Comparison of ENCODE assay signal across 17 mouse cellular contexts in genomic region chr4:46856145-46856544, GRCm38 (mm10).
DNase-seq lines count a peak whose midpoint lies in the region; ATAC-seq and TF ChIP-seq lines count a peak whose summit lies in the region.
"Had no signal": no experiment of that assay in that cellular context is flagged by ENCODE, and none has a peak within 500 bp of the region (broad histone marks: within the 10 kb centered on the region; RNA-seq: fewer than 3 reads in every experiment).

No protein-coding gene starts in this region.

- H3K27ac ChIP-seq in forebrain, embryonic 11.5 days (ENCODE audit: low read depth, low read length), result no peak overlapping the region
- H3K27ac ChIP-seq in forebrain, embryonic 12.5 days, result no peak overlapping the region
- peak overlapping the region; percentile 58; the same call in 1 of the 2 replicates for H3K27ac ChIP-seq in midbrain, embryonic 14.5 days (replicated peaks; ENCODE audit: low read depth, low read length)
- no peak overlapping the region for H3K27ac ChIP-seq in midbrain, embryonic 11.5 days (ENCODE audit: low read depth, low read length)
- H3K27ac ChIP-seq in liver, embryonic 14.5 days, result peak overlapping the region; percentile 96
- H3K27ac ChIP-seq: embryonic facial prominence, embryonic 12.5 days; forebrain, embryonic 13.5 days; macrophage; stomach, postnatal 0 days had no signal

- peaks cover 4% of the 10 kb centered on the region; the same call in 1 of the 2 replicates for H3K4me1 ChIP-seq in forebrain, embryonic 11.5 days (replicated peaks; ENCODE audit: control insufficient read depth, insufficient read depth, low read length)
- peaks cover 15% of the 10 kb centered on the region for H3K4me1 ChIP-seq in forebrain, embryonic 12.5 days
- peaks cover 15% of the 10 kb centered on the region for H3K4me1 ChIP-seq in midbrain, embryonic 14.5 days (ENCODE audit: control insufficient read depth, insufficient read depth, low read length)
- no peaks in the 10 kb centered on the region; the same call in 1 of the 2 replicates for H3K4me1 ChIP-seq in midbrain, embryonic 11.5 days (ENCODE audit: control insufficient read depth, insufficient read depth, low read length)
- H3K4me1 ChIP-seq in liver, embryonic 14.5 days (replicated peaks; ENCODE audit: control insufficient read depth in 2 of 2, insufficient read depth in 2 of 2, low read length in 1 of 2), result peaks cover 30 to 31% of the 10 kb centered on the region in 2 experiments
- H3K4me1 ChIP-seq: embryonic facial prominence, embryonic 12.5 days had no signal

- H3K9me3 ChIP-seq in forebrain, embryonic 11.5 days (ENCODE audit: control insufficient read depth, low read length), result no peaks in the 10 kb centered on the region
- H3K9me3 ChIP-seq in forebrain, embryonic 12.5 days, result no peaks in the 10 kb centered on the region
- no peaks in the 10 kb centered on the region for H3K9me3 ChIP-seq in midbrain, embryonic 14.5 days (ENCODE audit: control insufficient read depth, low read length)
- H3K9me3 ChIP-seq in midbrain, embryonic 11.5 days (ENCODE audit: control insufficient read depth, low read length), result no peaks in the 10 kb centered on the region
- H3K9me3 ChIP-seq in liver, embryonic 14.5 days (ENCODE audit: control insufficient read depth, low read length), result no peaks in the 10 kb centered on the region
- H3K9me3 ChIP-seq: embryonic facial prominence, embryonic 12.5 days; forebrain, embryonic 13.5 days had no signal

- peak; percentile 41 for DNase-seq in forebrain, embryonic 11.5 days (ENCODE audit: low spot score)
- no peak for DNase-seq in midbrain, embryonic 14.5 days
- no peak for DNase-seq in midbrain, embryonic 11.5 days (ENCODE audit: low spot score, missing footprints)
- DNase-seq in liver, embryonic 14.5 days (ENCODE audit: low read depth in 3 of 3, low spot score in 3 of 3), result no peak
- DNase-seq in right cerebral cortex, adult 2 months (ENCODE audit: low spot score in 2 of 2), result no peak
- no peak for DNase-seq in kidney, postnatal 25 days
- DNase-seq: cerebellum, adult 11-12 months; heart, postnatal 36 days; kidney, adult 2 months; layer of hippocampus, postnatal 36 days; lung, adult 2 months; thymus, postnatal 36 days had no signal

- H3K4me2 ChIP-seq in forebrain, embryonic 11.5 days (ENCODE audit: low read depth, low read length, severe bottlenecking), result no peak overlapping the region
- H3K4me2 ChIP-seq in forebrain, embryonic 12.5 days, result no peak overlapping the region
- H3K4me2 ChIP-seq in midbrain, embryonic 14.5 days (ENCODE audit: low read length), result no peak overlapping the region
- no peak overlapping the region for H3K4me2 ChIP-seq in midbrain, embryonic 11.5 days
- peak overlapping the region; percentile 84 for H3K4me2 ChIP-seq in liver, embryonic 14.5 days (ENCODE audit: low read depth)
- H3K4me2 ChIP-seq: embryonic facial prominence, embryonic 12.5 days; forebrain, embryonic 13.5 days had no signal

- TF ChIP-seq CTCF in liver, embryonic 14.5 days (IDR thresholded peaks at IDR 0.05; ENCODE audit: low read depth), result no peak

- TF ChIP-seq EP300 in liver, embryonic 14.5 days (IDR thresholded peaks at IDR 0.05; ENCODE audit: low read depth), result no peak

- H3K4me3 ChIP-seq in forebrain, embryonic 11.5 days (ENCODE audit: low read depth, low read length), result no peak overlapping the region
- no peak overlapping the region for H3K4me3 ChIP-seq in forebrain, embryonic 12.5 days (replicated peaks)
- H3K4me3 ChIP-seq in midbrain, embryonic 14.5 days (replicated peaks; ENCODE audit: low read depth, low read length), result no peak overlapping the region
- no peak overlapping the region for H3K4me3 ChIP-seq in midbrain, embryonic 11.5 days (ENCODE audit: low read depth, low read length)
- peak overlapping the region; percentile 92 for H3K4me3 ChIP-seq in liver, embryonic 14.5 days (ENCODE audit: insufficient read depth in 1 of 2, low read depth in 2 of 2, low read length in 2 of 2)
- H3K4me3 ChIP-seq: embryonic facial prominence, embryonic 12.5 days; forebrain, embryonic 13.5 days had no signal

- peaks cover 3% of the 10 kb centered on the region; the same call in 1 of the 2 replicates for H3K27me3 ChIP-seq in forebrain, embryonic 11.5 days (ENCODE audit: control insufficient read depth, insufficient read depth, low read length)
- H3K27me3 ChIP-seq in forebrain, embryonic 12.5 days, result peaks cover 69% of the 10 kb centered on the region
- H3K27me3 ChIP-seq in midbrain, embryonic 14.5 days (ENCODE audit: control insufficient read depth, insufficient read depth, low read length), result no peaks in the 10 kb centered on the region
- H3K27me3 ChIP-seq in midbrain, embryonic 11.5 days (ENCODE audit: control insufficient read depth, insufficient read depth, low read length), result no peaks in the 10 kb centered on the region
- H3K27me3 ChIP-seq in liver, embryonic 14.5 days (ENCODE audit: control insufficient read depth, insufficient read depth, low read length), result no peaks in the 10 kb centered on the region
- H3K27me3 ChIP-seq: embryonic facial prominence, embryonic 12.5 days had no signal

- no peaks in the 10 kb centered on the region for H3K36me3 ChIP-seq in forebrain, embryonic 11.5 days (ENCODE audit: control insufficient read depth, insufficient read depth, low read length)
- H3K36me3 ChIP-seq in forebrain, embryonic 12.5 days (replicated peaks), result no peaks in the 10 kb centered on the region
- H3K36me3 ChIP-seq in midbrain, embryonic 14.5 days (ENCODE audit: control insufficient read depth, insufficient read depth, low read length), result no peaks in the 10 kb centered on the region
- H3K36me3 ChIP-seq in midbrain, embryonic 11.5 days (ENCODE audit: control insufficient read depth, insufficient read depth, low read length), result no peaks in the 10 kb centered on the region
- peaks cover 20% of the 10 kb centered on the region for H3K36me3 ChIP-seq in liver, embryonic 14.5 days (replicated peaks; ENCODE audit: control insufficient read depth, insufficient read depth, low read depth)
- H3K36me3 ChIP-seq: embryonic facial prominence, embryonic 12.5 days had no signal

- ATAC-seq in forebrain, embryonic 11.5 days (replicated peaks; ENCODE audit: low FRiP score), result no peak
- ATAC-seq in forebrain, embryonic 12.5 days (ENCODE audit: low FRiP score), result no peak
- ATAC-seq in midbrain, embryonic 14.5 days (ENCODE audit: low FRiP score, low TSS enrichment), result no peak
- ATAC-seq in midbrain, embryonic 11.5 days (ENCODE audit: low FRiP score), result no peak
- ATAC-seq in liver, embryonic 14.5 days (ENCODE audit: insufficient read depth), result no peak
- ATAC-seq: forebrain, embryonic 13.5 days had no signal

- H3K9ac ChIP-seq in forebrain, embryonic 11.5 days (ENCODE audit: low read length), result no peak overlapping the region
- H3K9ac ChIP-seq in forebrain, embryonic 12.5 days, result no peak overlapping the region
- H3K9ac ChIP-seq in midbrain, embryonic 14.5 days (replicated peaks; ENCODE audit: low read length), result no peak overlapping the region
- H3K9ac ChIP-seq in midbrain, embryonic 11.5 days (ENCODE audit: low read length), result no peak overlapping the region
- peak overlapping the region; percentile 98 for H3K9ac ChIP-seq in liver, embryonic 14.5 days (replicated peaks)
- H3K9ac ChIP-seq: embryonic facial prominence, embryonic 12.5 days; forebrain, embryonic 13.5 days had no signal

- 90% methylated on average over 8 of the region's 8 CpGs for WGBS in forebrain, embryonic 11.5 days
- WGBS in forebrain, embryonic 12.5 days, result 92% methylated on average over 8 of the region's 8 CpGs
- WGBS in midbrain, embryonic 14.5 days, result 91% methylated on average over 8 of the region's 8 CpGs
- WGBS in midbrain, embryonic 11.5 days, result 91% methylated on average over 8 of the region's 8 CpGs
- WGBS in liver, embryonic 14.5 days (ENCODE audit: insufficient replicate concordance), result 72% methylated on average over 8 of the region's 8 CpGs

Comparison
In these comparisons a context has a peak if more than half of its experiments do, and no peak if none do; other contexts are left out.
1. H3K27ac ChIP-seq: peak in midbrain, embryonic 14.5 days (single experiment) and liver, embryonic 14.5 days (single experiment); none in forebrain, embryonic 11.5 days (single experiment), forebrain, embryonic 12.5 days (single experiment) and midbrain, embryonic 11.5 days (single experiment).
2. H3K4me3 ChIP-seq: peak in liver, embryonic 14.5 days (2 of 2); none in forebrain, embryonic 11.5 days (single experiment), forebrain, embryonic 12.5 days (single experiment), midbrain, embryonic 14.5 days (single experiment) and midbrain, embryonic 11.5 days (single experiment).